Mouse (Mus musculus) MEL (cell line): ENCODE results near the gene Kank3. TPM values are rescaled to one million over a fixed set of nuclear protein-coding genes. Genes with fewer than 3 reads are reported as not detected.

Experiments used
- DNase-seq: peaks from one replicate; pipeline ENCODE4 v3.0.0; 2011; ENCODE audit warnings: low read depth, low spot score
- H3K27ac ChIP-seq: 2 replicates; pipeline ENCODE4 v1.5.1; 2012; ENCODE audit warnings: low read depth, mild to moderate bottlenecking, control low read depth, low read length, moderate library complexity; ENCODE audit not compliant: control insufficient read depth
- H3K27me3 ChIP-seq, 2 experiments: fragments of 150-350 bp in 1 of 2; sonication (generic) in 1 of 2; 2 replicates each; pipeline ENCODE4 v1.6.1; 2012; ENCODE audit warnings: low read length in 2 of 2, mild to moderate bottlenecking in 2 of 2, improper control_type of control experiment in 1 of 2, moderate library complexity in 1 of 2; ENCODE audit not compliant: insufficient read depth in 2 of 2, control insufficient read depth in 1 of 2
- H3K36me3 ChIP-seq, 2 experiments: 2 replicates each; pipeline ENCODE4 v1.6.1; 2012 to 2014; ENCODE audit warnings: low read length in 2 of 2, improper control_type of control experiment in 1 of 2, inconsistent platforms in 1 of 2, mild to moderate bottlenecking in 1 of 2; ENCODE audit not compliant: insufficient read depth in 2 of 2, control insufficient read depth in 1 of 2
- H3K4me1 ChIP-seq, 2 experiments: fragments of 150-350 bp in 1 of 2; sonication (generic) in 1 of 2; 2 replicates each; pipeline ENCODE4 v1.6.1; 2012; ENCODE audit warnings: low read length in 2 of 2, improper control_type of control experiment in 1 of 2, mild to moderate bottlenecking in 1 of 2; ENCODE audit not compliant: insufficient read depth in 2 of 2, control insufficient read depth in 1 of 2
- H3K4me3 ChIP-seq, 2 experiments: fragments of 150-350 bp in 1 of 2; sonication (generic) in 1 of 2; 2 replicates each; pipeline ENCODE4 v1.5.1; 2012; ENCODE audit warnings: low read depth in 2 of 2, low read length in 2 of 2, mild to moderate bottlenecking in 2 of 2, moderate library complexity in 2 of 2, control low read depth in 1 of 2, improper control_type of control experiment in 1 of 2; ENCODE audit not compliant: control insufficient read depth in 1 of 2, insufficient read depth in 1 of 2
- H3K79me2 ChIP-seq: 2 replicates; pipeline ENCODE4 v1.6.1; 2012; ENCODE audit warnings: mild to moderate bottlenecking, low read length, moderate library complexity; ENCODE audit not compliant: control insufficient read depth, poor library complexity, insufficient read depth
- H3K9ac ChIP-seq: 2 replicates; pipeline ENCODE4 v1.6.1; 2012; ENCODE audit warnings: low read depth, mild to moderate bottlenecking, control low read depth, low read length, moderate library complexity; ENCODE audit not compliant: control insufficient read depth, poor library complexity, severe bottlenecking
- H3K9me3 ChIP-seq: fragments of 150-350 bp; sonication (generic); replicated peaks from 2 replicates; pipeline ENCODE4 v1.6.1; 2012; ENCODE audit warnings: mild to moderate bottlenecking, low read length, improper control_type of control experiment, moderate library complexity; ENCODE audit not compliant: insufficient read depth
- BHLHE40 ChIP-seq: IDR thresholded peaks from 2 replicates; pipeline ENCODE4 v1.6.1; 2012; ENCODE audit warnings: low read depth, mild to moderate bottlenecking, inconsistent platforms, low read length, improper control_type of control experiment, borderline replicate concordance
- CHD1 ChIP-seq: IDR thresholded peaks from 2 replicates; pipeline ENCODE4 v1.6.1; 2012; ENCODE audit warnings: low read depth, mild to moderate bottlenecking, inconsistent platforms, low read length, improper control_type of control experiment
- CHD2 ChIP-seq: IDR thresholded peaks from 2 replicates; pipeline ENCODE4 v1.6.1; 2011; ENCODE audit warnings: low read length, improper control_type of control experiment
- CTCF ChIP-seq, 3 experiments: IDR thresholded peaks in 2 of 3; conservative IDR thresholded peaks in 1 of 3; 2 replicates each; pipeline ENCODE4 v1.5.1; 2011 to 2012; ENCODE audit warnings: low read length in 3 of 3, low read depth in 2 of 3, mild to moderate bottlenecking in 2 of 3, improper control_type of control experiment in 1 of 3, inconsistent platforms in 1 of 3, mixed read lengths in 1 of 3, moderate library complexity in 1 of 3; ENCODE audit not compliant: control insufficient read depth in 1 of 3, insufficient read depth in 1 of 3, poor library complexity in 1 of 3, severe bottlenecking in 1 of 3
- E2F4 ChIP-seq: IDR thresholded peaks from 2 replicates; pipeline ENCODE4 v1.6.1; 2011; ENCODE audit warnings: low read depth, low read length, improper control_type of control experiment, borderline replicate concordance
- EP300 ChIP-seq, 2 experiments: IDR thresholded peaks; 2 replicates each; pipeline ENCODE4 v1.6.1; 2011; ENCODE audit warnings: improper control_type of control experiment in 2 of 2, low read length in 2 of 2, low read depth in 1 of 2, mild to moderate bottlenecking in 1 of 2
- ETS1 ChIP-seq: IDR thresholded peaks from 2 replicates; pipeline ENCODE4 v1.6.1; 2012; ENCODE audit warnings: low read depth, mild to moderate bottlenecking, inconsistent platforms, low read length, improper control_type of control experiment, moderate library complexity
- GATA1 ChIP-seq: IDR thresholded peaks from 2 replicates; pipeline ENCODE4 v1.6.1; 2011; ENCODE audit warnings: low read depth, low read length, improper control_type of control experiment
- HCFC1 ChIP-seq: IDR thresholded peaks from 2 replicates; pipeline ENCODE4 v1.6.1; 2012; ENCODE audit warnings: low read depth, mild to moderate bottlenecking, inconsistent platforms, low read length, improper control_type of control experiment, moderate library complexity
- JUND ChIP-seq: IDR thresholded peaks from 2 replicates; pipeline ENCODE4 v1.6.1; 2011; ENCODE audit warnings: low read depth, mild to moderate bottlenecking, improper control_type of control experiment, low read length
- MAFK ChIP-seq: IDR thresholded peaks from 2 replicates; pipeline ENCODE4 v1.6.1; 2011; ENCODE audit warnings: low read depth, mild to moderate bottlenecking, low read length, improper control_type of control experiment, borderline replicate concordance
- MAX ChIP-seq: IDR thresholded peaks from 2 replicates; pipeline ENCODE4 v1.6.1; 2011; ENCODE audit warnings: low read length, improper control_type of control experiment
- MEF2A ChIP-seq: IDR thresholded peaks from 2 replicates; pipeline ENCODE4 v1.6.1; 2014; ENCODE audit warnings: low read depth, mild to moderate bottlenecking, inconsistent platforms, low read length, improper control_type of control experiment; ENCODE audit not compliant: poor library complexity, insufficient replicate concordance, severe bottlenecking; ENCODE audit errors: extremely low read depth
- MXI1 ChIP-seq: IDR thresholded peaks from 2 replicates; pipeline ENCODE4 v1.6.1; 2011; ENCODE audit warnings: mild to moderate bottlenecking, low read depth, low read length, improper control_type of control experiment
- MYC ChIP-seq: IDR thresholded peaks from 2 replicates; pipeline ENCODE4 v1.6.1; 2011; ENCODE audit warnings: low read depth, mild to moderate bottlenecking, low read length, improper control_type of control experiment, moderate library complexity
- NRF1 ChIP-seq: IDR thresholded peaks from 2 replicates; pipeline ENCODE4 v1.6.1; 2014; ENCODE audit warnings: low read depth, mild to moderate bottlenecking, inconsistent platforms, low read length, improper control_type of control experiment, moderate library complexity; ENCODE audit not compliant: poor library complexity, insufficient read depth, severe bottlenecking
- RAD21 ChIP-seq: IDR thresholded peaks from 2 replicates; pipeline ENCODE4 v1.6.1; 2011; ENCODE audit warnings: mild to moderate bottlenecking, low read depth, low read length, improper control_type of control experiment
- SIN3A ChIP-seq: IDR thresholded peaks from 2 replicates; pipeline ENCODE4 v1.6.1; 2012; ENCODE audit warnings: low read length, improper control_type of control experiment, inconsistent platforms
- TAL1 ChIP-seq: IDR thresholded peaks from 2 replicates; pipeline ENCODE4 v1.6.1; 2012; ENCODE audit warnings: mild to moderate bottlenecking, inconsistent platforms, low read length, moderate library complexity, mixed read lengths
- TBP ChIP-seq: IDR thresholded peaks from 2 replicates; pipeline ENCODE4 v1.8.0; 2011; ENCODE audit warnings: low read depth, low read length, improper control_type of control experiment
- ZKSCAN1 ChIP-seq: IDR thresholded peaks from 2 replicates; pipeline ENCODE4 v1.6.1; 2012; ENCODE audit warnings: low read depth, mild to moderate bottlenecking, inconsistent platforms, low read length, improper control_type of control experiment, moderate library complexity
- ZNF384 ChIP-seq: IDR thresholded peaks from 2 replicates; pipeline ENCODE4 v1.6.1; 2012; ENCODE audit warnings: low read depth, mild to moderate bottlenecking, inconsistent platforms, low read length, improper control_type of control experiment
- polyA plus RNA-seq, 2 experiments: library from polyadenylated mRNA; stranded (reverse) in 1 of 2; unstranded in 1 of 2; fragments of >175 nt in 1 of 2; fragments of >200 nt in 1 of 2; gene quantifications; 2 replicates each; pipeline versions ENCODE4 v1.2.1 to v1.2.4; 2012; ENCODE audit warnings: low replicate concordance in 2 of 2, low read depth in 1 of 2; ENCODE audit not compliant: insufficient read length in 2 of 2, insufficient read depth in 1 of 2, missing spikeins in 1 of 2
- total RNA-seq: library from RNA; depleted of rRNA; stranded (reverse); fragments of 300-350 nt; gene quantifications from 2 replicates; pipeline ENCODE4 v1.2.3, GENCODE M21; 2012

The Kank3 gene
- total and polyA plus RNA-seq, 3 experiments, result 5.2 to 5.5 TPM; not detected in 1

- Histone ChIP-seq H3K4me1 (peaks cover 5 to 13% of the 10 kb centered on the region in 2 experiments), H3K27ac (no peak overlapping the region), H3K36me3 (peaks cover 0 to 4% of the 10 kb centered on the region in 2 experiments; a peak in 1 of 4 replicates), H3K9ac (no peak overlapping the region), H3K27me3 (no peaks in the 10 kb centered on the region; a peak in 1 of 4 replicates), H3K9me3 (no peaks in the 10 kb centered on the region), H3K79me2 (no peaks in the 10 kb centered on the region), H3K4me3 (no peak overlapping the region)
- TF ChIP-seq SIN3A (no peak), ZKSCAN1 (no peak), BHLHE40 (no peak), MXI1 (no peak), TAL1 (no peak), CTCF (IDR thresholded peaks at IDR 0.05 in 2 of 3, conservative IDR thresholded peaks at IDR 0.05 in 1 of 3; ENCODE audit: control insufficient read depth in 1 of 3, insufficient read depth in 1 of 3, low read depth in 2 of 3, low read length in 3 of 3, poor library complexity in 1 of 3, severe bottlenecking in 1 of 3) (no peak), JUND (no peak), EP300 (IDR thresholded peaks at IDR 0.05; ENCODE audit: low read depth in 1 of 2, low read length in 2 of 2) (no peak), MYC (no peak), HCFC1 (no peak), MAX (no peak), GATA1 (no peak), ETS1 (no peak), CHD1 (no peak)
- no peak for DNase-seq
Observed at GRCm38 (mm10) chr17:33807181-33807888, 3.0 kb upstream of the Kank3 start.

GRCm38 (mm10) chr17:33808192-33808591 lies 2.1 kb upstream of the Kank3 start:
- Histone ChIP-seq H3K4me3 (no peak overlapping the region), H3K9me3 (no peaks in the 10 kb centered on the region), H3K9ac (peak overlapping the region; percentile 33; the same call in 1 of the 2 replicates), H3K4me1 (peaks cover 5 to 13% of the 10 kb centered on the region in 2 experiments), H3K27ac (no peak overlapping the region)
- peak; percentile 30 for DNase-seq
- TF ChIP-seq MAX (no peak), EP300 (IDR thresholded peaks at IDR 0.05; ENCODE audit: low read depth in 1 of 2, low read length in 2 of 2) (no peak), MAFK (no peak), CHD2 (no peak), ZNF384 (no peak), MXI1 (no peak), E2F4 (no peak), MEF2A (no peak), RAD21 (no peak), NRF1 (no peak), TBP (no peak), GATA1 (no peak), ZKSCAN1 (no peak)
- TF ChIP-seq, all 39 proteins: peak for 0
- H3K79me2 ChIP-seq, result no peaks in the 10 kb centered on the region
- H3K27me3 ChIP-seq, result no peaks in the 10 kb centered on the region; a peak in 1 of 4 replicates
- peaks cover 0 to 4% of the 10 kb centered on the region in 2 experiments; a peak in 1 of 4 replicates for H3K36me3 ChIP-seq
